Mouse (Mus musculus): ENCODE data around the gene Map3k5. TPM values are rescaled to one million over a fixed set of nuclear protein-coding genes. Genes with fewer than 3 reads are reported as not detected.

Map3k5 gene
- polyA plus RNA-seq, 1 experiment from 2014 or later = 3.0 TPM

DNA sequence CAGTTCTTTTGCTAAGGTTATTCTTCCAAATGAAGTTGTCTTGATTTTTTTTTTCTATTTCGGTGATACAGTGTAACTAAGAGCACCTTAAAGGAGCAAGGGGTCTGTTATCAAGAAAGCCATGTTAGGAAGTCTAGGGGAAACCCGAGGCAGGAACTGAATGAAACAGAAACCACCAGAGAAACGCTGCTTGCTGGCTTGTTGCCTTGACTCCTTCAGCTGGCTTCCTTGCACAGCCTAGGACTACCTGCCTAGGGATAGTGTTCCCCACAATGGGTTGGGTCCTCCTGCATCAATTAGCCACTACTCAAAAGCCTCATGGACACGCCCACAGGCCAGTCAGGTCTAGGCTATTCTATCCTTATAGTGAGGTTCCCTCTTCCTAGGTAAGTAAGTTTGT lies 106.4 kb downstream of the Map3k5 start:
- no peak overlapping the region for H3K4me3 ChIP-seq (replicated peaks)
- 61% methylated on average over 4 of the region's 4 CpGs for WGBS
- no peaks in the 10 kb centered on the region for H3K27me3 ChIP-seq
- no peak overlapping the region for H3K4me2 ChIP-seq
- no peaks in the 10 kb centered on the region for H3K9me3 ChIP-seq (replicated peaks)
- peaks cover 3% of the 10 kb centered on the region; the same call in 1 of the 2 replicates for H3K4me1 ChIP-seq
- H3K36me3 ChIP-seq = no peaks in the 10 kb centered on the region
- no peak overlapping the region for H3K27ac ChIP-seq
- no peak overlapping the region for H3K9ac ChIP-seq
- no peak for ATAC-seq (replicated peaks; ENCODE audit: low FRiP score)

- Histone ChIP-seq H3K4me2 (no peak overlapping the region), H3K4me1 (peaks cover 3% of the 10 kb centered on the region; the same call in 1 of the 2 replicates), H3K4me3 (replicated peaks) (no peak overlapping the region), H3K36me3 (no peaks in the 10 kb centered on the region), H3K9me3 (replicated peaks) (no peaks in the 10 kb centered on the region), H3K27me3 (no peaks in the 10 kb centered on the region), H3K27ac (no peak overlapping the region), H3K9ac (no peak overlapping the region)
- WGBS = 90% methylated on average over 8 of the region's 8 CpGs
- no peak for ATAC-seq (replicated peaks; ENCODE audit: low FRiP score)
Observed at GRCm38 (mm10) chr10:20042081-20042480, 107.8 kb downstream of the Map3k5 start.

GRCm38 (mm10) chr10:20044051-20044450 lies 109.8 kb downstream of the Map3k5 start:
- ATAC-seq (replicated peaks; ENCODE audit: low FRiP score) = no peak
- Histone ChIP-seq H3K4me2 (no peak overlapping the region), H3K36me3 (no peaks in the 10 kb centered on the region), H3K9me3 (replicated peaks) (no peaks in the 10 kb centered on the region), H3K4me1 (peaks cover 3% of the 10 kb centered on the region; the same call in 1 of the 2 replicates), H3K27me3 (no peaks in the 10 kb centered on the region), H3K9ac (no peak overlapping the region), H3K4me3 (replicated peaks) (no peak overlapping the region), H3K27ac (no peak overlapping the region)
- WGBS = 91% methylated on average over 2 of the region's 2 CpGs

- Histone ChIP-seq H3K4me2 (no peak overlapping the region), H3K9me3 (replicated peaks) (no peaks in the 10 kb centered on the region), H3K36me3 (no peaks in the 10 kb centered on the region), H3K4me3 (replicated peaks) (no peak overlapping the region), H3K9ac (no peak overlapping the region), H3K27ac (peak overlapping the region; percentile 72), H3K27me3 (no peaks in the 10 kb centered on the region), H3K4me1 (no peaks in the 10 kb centered on the region; the same call in 1 of the 2 replicates)
- ATAC-seq (replicated peaks; ENCODE audit: low FRiP score) = no peak
- 43% methylated on average over 4 of the region's 4 CpGs for WGBS
Observed at GRCm38 (mm10) chr10:20045733-20046495, 111.6 kb downstream of the Map3k5 start.

DNA sequence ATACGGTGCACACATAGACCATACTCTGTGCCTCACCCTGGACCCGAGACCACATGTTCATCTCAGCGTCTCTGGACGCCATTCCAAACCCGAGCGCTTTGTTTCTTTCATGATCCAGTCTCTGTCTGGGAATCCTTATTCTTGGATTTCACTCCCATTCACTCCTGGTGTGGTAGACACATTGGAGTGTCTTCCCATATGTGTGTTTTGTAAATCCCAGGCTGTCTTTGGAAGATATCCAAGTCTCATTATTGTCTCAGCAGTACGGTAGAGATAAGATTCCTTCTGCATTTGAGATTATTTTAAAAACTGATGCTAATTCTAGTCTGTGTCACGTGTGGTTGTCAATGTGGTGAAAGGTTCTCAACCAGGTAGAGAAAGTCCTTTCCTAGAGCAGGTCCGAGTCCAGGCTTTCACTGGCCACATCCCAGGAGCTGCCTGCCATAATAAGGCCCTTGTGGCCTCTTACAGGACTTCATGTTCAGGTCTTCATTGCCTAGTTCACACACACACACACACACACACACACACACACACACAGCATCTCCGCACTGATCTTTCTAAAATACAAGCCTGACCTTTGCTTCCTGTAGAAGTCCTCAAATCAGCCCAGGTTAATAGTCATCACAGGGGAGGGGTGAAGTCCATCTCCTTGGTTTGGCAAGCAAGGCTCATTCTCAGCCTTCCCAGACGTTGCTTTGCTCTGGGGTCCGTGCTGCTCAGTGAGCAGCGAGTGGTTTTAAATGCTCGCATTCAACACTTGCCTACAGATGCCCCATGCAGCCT lies 122.8 kb downstream of the Map3k5 start:
- Histone ChIP-seq H3K27ac (no peak overlapping the region), H3K9me3 (replicated peaks) (no peaks in the 10 kb centered on the region), H3K27me3 (no peaks in the 10 kb centered on the region), H3K9ac (no peak overlapping the region), H3K4me3 (replicated peaks) (no peak overlapping the region), H3K36me3 (peaks cover 12% of the 10 kb centered on the region), H3K4me1 (no peaks in the 10 kb centered on the region), H3K4me2 (no peak overlapping the region)
- no peak for ATAC-seq (replicated peaks; ENCODE audit: low FRiP score)
- WGBS = 91% methylated on average over 14 of the region's 14 CpGs

DNA sequence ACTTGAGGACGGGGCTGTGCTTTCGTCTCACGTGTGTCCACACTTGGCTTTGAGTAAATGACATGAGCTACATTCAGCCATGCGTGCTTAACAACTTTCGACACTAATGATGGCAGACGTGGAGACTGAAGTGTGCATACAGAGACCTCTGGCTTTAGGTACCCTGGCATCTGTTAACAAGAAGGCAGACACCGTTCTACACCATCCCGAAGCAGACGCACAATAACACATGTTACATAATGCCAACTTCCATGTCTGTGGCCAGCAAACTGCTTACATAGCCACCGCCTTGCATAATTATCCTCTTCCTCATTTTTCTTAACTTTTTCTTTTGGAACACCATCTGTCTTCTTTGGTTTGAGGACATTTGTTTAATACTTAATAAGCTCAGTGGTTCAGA lies 123.8 kb downstream of the Map3k5 start:
- no peak for ATAC-seq (replicated peaks; ENCODE audit: low FRiP score)
- peaks cover 12% of the 10 kb centered on the region for H3K36me3 ChIP-seq
- 92% methylated on average over 10 of the region's 10 CpGs for WGBS
- H3K4me1 ChIP-seq = no peaks in the 10 kb centered on the region
- H3K4me2 ChIP-seq = no peak overlapping the region
- no peaks in the 10 kb centered on the region for H3K27me3 ChIP-seq
- H3K9me3 ChIP-seq (replicated peaks) = no peaks in the 10 kb centered on the region
- no peak overlapping the region for H3K4me3 ChIP-seq (replicated peaks)
- no peak overlapping the region for H3K27ac ChIP-seq
- no peak overlapping the region for H3K9ac ChIP-seq

DNA sequence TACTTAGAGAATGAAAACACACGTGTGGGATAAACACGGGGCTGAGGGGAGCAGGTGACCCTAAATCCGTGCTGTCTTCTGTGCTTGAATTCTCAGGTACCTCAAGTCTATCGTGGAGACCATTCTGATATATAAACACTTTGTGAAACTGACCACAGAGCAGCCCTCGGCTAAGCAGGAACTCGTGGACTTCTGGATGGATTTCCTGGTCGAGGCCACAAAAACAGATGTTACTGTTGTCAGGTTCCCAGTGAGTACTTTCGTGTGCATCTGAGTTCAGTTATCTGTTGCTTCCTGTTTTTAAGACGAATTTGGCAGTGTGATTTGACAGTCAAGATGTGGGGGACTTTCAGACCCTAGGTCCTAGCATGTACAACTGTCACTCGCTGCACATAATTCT lies 124.6 kb downstream of the Map3k5 start:
- no peaks in the 10 kb centered on the region for H3K9me3 ChIP-seq (replicated peaks)
- no peak overlapping the region for H3K27ac ChIP-seq
- H3K9ac ChIP-seq = no peak overlapping the region
- no peaks in the 10 kb centered on the region for H3K27me3 ChIP-seq
- no peaks in the 10 kb centered on the region for H3K4me1 ChIP-seq
- no peak overlapping the region for H3K4me3 ChIP-seq (replicated peaks)
- H3K36me3 ChIP-seq = peaks cover 12% of the 10 kb centered on the region
- WGBS = 78% methylated on average over 10 of the region's 10 CpGs
- no peak for ATAC-seq (replicated peaks; ENCODE audit: low FRiP score)
- H3K4me2 ChIP-seq = no peak overlapping the region

DNA sequence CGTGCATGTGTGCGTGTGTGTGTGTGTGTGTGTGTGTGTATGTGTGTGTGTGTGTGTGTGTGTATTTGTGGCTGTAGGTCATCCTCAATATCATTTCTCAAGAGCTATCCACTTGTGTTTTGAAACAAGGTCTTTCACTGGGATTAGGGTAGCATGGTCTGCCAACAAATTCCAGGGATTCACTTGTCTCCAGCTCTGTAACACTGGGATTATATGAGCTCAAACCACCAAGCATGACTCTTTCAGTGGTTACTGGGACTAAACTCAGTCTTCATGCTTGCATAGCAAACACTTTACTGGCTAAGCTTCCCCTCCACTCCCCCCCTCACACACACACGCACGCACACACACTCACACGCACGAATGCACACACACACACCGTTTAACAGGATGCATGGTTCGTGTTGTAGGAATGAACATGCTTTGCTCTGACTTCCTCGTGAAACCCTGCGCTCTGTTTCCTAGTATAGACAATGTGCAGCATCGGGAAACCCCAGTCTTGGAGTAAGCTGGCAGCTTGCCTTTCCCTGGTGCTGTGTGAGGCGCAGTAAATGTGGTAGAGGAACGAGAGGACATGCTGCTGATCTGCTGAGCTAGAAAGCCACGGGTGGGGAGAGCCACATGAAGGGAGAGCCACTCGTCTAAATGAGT lies 126.2 kb downstream of the Map3k5 start:
- no peak overlapping the region for H3K4me2 ChIP-seq
- no peak overlapping the region for H3K27ac ChIP-seq
- H3K4me1 ChIP-seq = no peaks in the 10 kb centered on the region

DNA sequence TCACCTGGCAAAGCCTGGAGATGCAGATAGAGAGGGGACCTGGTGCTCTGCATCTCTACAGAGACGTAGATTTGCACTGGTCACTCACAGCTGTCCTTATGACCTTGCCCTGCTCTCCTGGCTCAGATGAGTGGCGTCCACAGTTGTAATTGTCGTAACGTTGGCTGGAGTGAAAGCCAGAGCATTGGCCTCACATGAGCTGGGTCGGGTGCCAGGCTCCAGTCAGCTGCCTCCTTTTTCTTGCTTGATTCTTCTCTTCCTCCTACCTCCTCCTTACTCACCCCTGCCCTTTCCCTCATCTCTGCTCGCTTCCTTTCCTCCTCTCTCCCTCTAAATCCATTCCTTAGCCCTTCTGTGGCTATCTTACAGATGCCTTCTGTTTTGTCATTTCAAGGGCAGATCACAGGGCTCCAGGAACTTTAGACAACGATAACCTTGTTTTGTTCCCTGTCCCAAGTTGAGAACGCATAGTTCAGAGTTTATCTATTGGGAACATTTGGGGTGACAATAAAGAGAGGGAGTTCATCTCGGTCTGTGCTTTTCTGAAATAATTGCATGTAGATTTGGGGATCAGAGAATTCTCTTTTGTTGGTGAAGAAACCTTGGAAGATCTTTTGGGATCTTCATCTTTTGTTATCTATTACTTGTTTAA lies 130.4 kb downstream of the Map3k5 start:
- Histone ChIP-seq H3K27ac (no peak overlapping the region), H3K9me3 (replicated peaks) (no peaks in the 10 kb centered on the region), H3K4me2 (no peak overlapping the region), H3K27me3 (no peaks in the 10 kb centered on the region), H3K4me1 (no peaks in the 10 kb centered on the region), H3K9ac (no peak overlapping the region), H3K36me3 (0 out of 2 replicates have a peak, but pooled peaks cover 4% of the 10 kb centered on the region), H3K4me3 (replicated peaks) (no peak overlapping the region)
- no peak for ATAC-seq (replicated peaks; ENCODE audit: low FRiP score)
- 82% methylated on average over 9 of the region's 9 CpGs for WGBS

More for the DNA sequence above, 126.2 kb downstream of the Map3k5 start:
- Histone ChIP-seq H3K36me3 (peaks cover 12% of the 10 kb centered on the region), H3K9ac (no peak overlapping the region), H3K4me3 (replicated peaks) (no peak overlapping the region), H3K9me3 (replicated peaks) (no peaks in the 10 kb centered on the region), H3K27me3 (no peaks in the 10 kb centered on the region)
- WGBS = 70% methylated on average over 15 of the region's 15 CpGs
- ATAC-seq (replicated peaks; ENCODE audit: low FRiP score) = no peak

DNA sequence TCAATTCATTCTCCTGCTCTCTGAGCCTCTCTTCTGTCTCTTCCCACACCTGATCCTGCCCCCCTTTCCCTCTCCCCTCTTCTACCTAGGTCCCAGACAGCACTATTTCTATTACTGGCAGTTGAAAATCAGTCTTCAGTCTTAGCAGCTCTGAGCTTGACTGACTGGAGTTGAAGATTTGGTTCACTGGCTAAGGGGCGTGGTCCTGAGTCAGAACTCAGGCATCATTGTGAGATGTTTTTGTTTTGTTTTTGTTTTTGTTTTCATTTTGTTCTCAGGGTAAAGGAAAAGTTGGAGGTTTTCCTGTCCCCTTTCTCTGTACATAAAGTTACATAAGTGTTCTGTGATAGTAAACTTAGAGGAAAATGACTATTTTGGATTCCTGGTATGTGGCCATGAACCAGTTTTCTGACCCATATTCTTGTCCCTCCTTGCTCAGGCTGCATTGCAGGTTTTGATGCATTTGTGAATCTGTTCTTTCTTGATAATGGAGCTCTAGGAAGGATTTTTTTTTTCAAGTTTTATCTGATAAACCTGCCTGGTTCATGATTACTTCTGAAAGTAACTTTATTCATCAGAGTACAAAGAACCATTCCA lies 131.9 kb downstream of the Map3k5 start:
- Histone ChIP-seq H3K9ac (no peak overlapping the region), H3K4me2 (no peak overlapping the region), H3K4me3 (replicated peaks) (no peak overlapping the region), H3K4me1 (no peaks in the 10 kb centered on the region), H3K27me3 (no peaks in the 10 kb centered on the region), H3K9me3 (replicated peaks) (no peaks in the 10 kb centered on the region), H3K27ac (no peak overlapping the region), H3K36me3 (0 out of 2 replicates have a peak, but pooled peaks cover 4% of the 10 kb centered on the region)
- 80% methylated on average over 1 of the region's 1 CpGs for WGBS
- no peak for ATAC-seq (replicated peaks; ENCODE audit: low FRiP score)

GRCm38 (mm10) chr10:20069771-20070460 lies 135.6 kb downstream of the Map3k5 start:
- WGBS = 92% methylated on average over 11 of the region's 11 CpGs
- no peaks in the 10 kb centered on the region for H3K27me3 ChIP-seq

More at GRCm38 (mm10) chr10:20069771-20070460, 135.6 kb downstream of the Map3k5 start:
- Histone ChIP-seq H3K9ac (no peak overlapping the region), H3K4me2 (no peak overlapping the region), H3K9me3 (replicated peaks) (no peaks in the 10 kb centered on the region), H3K4me3 (replicated peaks) (no peak overlapping the region), H3K27ac (no peak overlapping the region), H3K4me1 (no peaks in the 10 kb centered on the region), H3K36me3 (no peaks in the 10 kb centered on the region)
- ATAC-seq (replicated peaks; ENCODE audit: low FRiP score) = no peak

Data from kidney, embryonic 15.5 days (tissue).